Mouse (Mus musculus) embryonic fibroblast, embryonic 13.5 days (primary cell): Measurements from ENCODE around the gene Mtrex.

Source experiments
- CTCF ChIP-seq: IDR thresholded peaks from 2 replicates; pipeline ENCODE4 v1.5.1; 2011; ENCODE audit warnings: mild to moderate bottlenecking, control low read depth, low read length, moderate library complexity, borderline replicate concordance; ENCODE audit not compliant: insufficient read depth
- POLR2A ChIP-seq: IDR thresholded peaks from 2 replicates; pipeline ENCODE4 v1.6.1; 2011; ENCODE audit warnings: low read depth, mild to moderate bottlenecking, control low read depth, low read length, moderate library complexity

- TF ChIP-seq CTCF (no peak), POLR2A (no peak)
These were observed 97.6 kb downstream of the Mtrex start for GRCm38 (mm10) chr13:112829619-112830018.
